Mouse (Mus musculus): ENCODE results near the gene Dpyd. TPM values are rescaled to one million over a fixed set of nuclear protein-coding genes. Genes with fewer than 3 reads are reported as not detected.
A peak's percentile ranks its signal among the peaks of the same experiment; 100 is the strongest.

The Dpyd gene
- polyA plus RNA-seq, 1 experiment from 2014 or later: 3.0 TPM

DNA sequence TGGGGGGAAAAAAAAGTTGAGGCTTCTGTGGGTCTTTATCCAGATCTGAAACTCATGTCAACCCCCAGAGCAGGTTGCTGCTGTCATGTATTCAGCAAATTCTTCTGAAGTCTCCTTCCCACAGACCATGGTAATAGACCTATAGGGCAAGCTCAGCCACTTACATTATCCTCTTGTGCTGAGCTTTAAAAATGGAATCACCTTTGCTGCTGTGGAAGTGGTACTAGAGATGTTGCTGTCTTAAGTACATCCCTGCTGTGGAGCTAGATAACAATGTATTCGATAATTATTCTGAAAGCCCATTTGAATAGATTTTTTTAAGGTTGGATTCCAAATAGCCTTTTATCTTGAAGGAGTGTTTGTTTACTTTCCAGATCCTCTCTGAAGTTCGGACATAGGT, 902.1 kb downstream of the Dpyd start:
- Histone ChIP-seq H3K4me3 (ENCODE audit: low read depth, low read length) (no peak overlapping the region), H3K4me2 (ENCODE audit: low read length) (no peak overlapping the region), H3K4me1 (ENCODE audit: control insufficient read depth, insufficient read depth, low read length) (peaks cover 4% of the 10 kb centered on the region), H3K9ac (ENCODE audit: low read length) (no peak overlapping the region), H3K9me3 (replicated peaks; ENCODE audit: control insufficient read depth, low read length) (no peaks in the 10 kb centered on the region), H3K36me3 (ENCODE audit: control insufficient read depth, insufficient read depth, low read length) (no peaks in the 10 kb centered on the region), H3K27ac (ENCODE audit: low read depth, low read length) (no peak overlapping the region), H3K27me3 (replicated peaks; ENCODE audit: control insufficient read depth, insufficient read depth, low read length) (no peaks in the 10 kb centered on the region)
- WGBS: 28% methylated on average over 2 of the region's 2 CpGs
- ATAC-seq: peak; percentile 5; the same call in 1 of the 2 replicates
- DNase-seq (ENCODE audit: low spot score): no peak

DNA sequence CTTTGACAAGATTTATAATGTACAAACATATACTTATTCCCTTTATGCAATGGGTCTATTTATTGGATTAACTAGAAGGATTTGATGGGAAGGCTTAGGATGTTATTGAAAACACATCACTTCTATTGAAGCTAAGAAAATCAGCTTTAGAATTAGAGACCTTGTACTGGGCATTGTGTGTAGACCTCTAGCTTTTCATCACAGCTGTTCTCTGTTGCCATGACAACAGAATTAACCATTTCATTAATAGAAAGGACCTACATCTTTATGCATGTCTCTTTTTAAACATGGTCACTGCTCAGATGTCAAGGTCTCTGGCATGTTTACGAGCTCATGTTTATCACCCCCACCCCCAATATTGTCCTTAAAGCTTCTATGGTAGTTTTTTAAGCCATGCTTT, 902.5 kb downstream of the Dpyd start:
- H3K9me3 ChIP-seq (replicated peaks; ENCODE audit: control insufficient read depth, low read length): no peaks in the 10 kb centered on the region
- DNase-seq (ENCODE audit: low spot score): peak; percentile 71
- 15% methylated on average over 1 of the region's 1 CpGs for WGBS
- no peak overlapping the region for H3K4me2 ChIP-seq (ENCODE audit: low read length)
- peaks cover 4% of the 10 kb centered on the region for H3K4me1 ChIP-seq (ENCODE audit: control insufficient read depth, insufficient read depth, low read length)
- no peaks in the 10 kb centered on the region for H3K36me3 ChIP-seq (ENCODE audit: control insufficient read depth, insufficient read depth, low read length)
- no peaks in the 10 kb centered on the region for H3K27me3 ChIP-seq (replicated peaks; ENCODE audit: control insufficient read depth, insufficient read depth, low read length)
- no peak overlapping the region for H3K4me3 ChIP-seq (ENCODE audit: low read depth, low read length)
- H3K9ac ChIP-seq (ENCODE audit: low read length): no peak overlapping the region
- peak; percentile 62; the same call in 1 of the 2 replicates for ATAC-seq
- no peak overlapping the region for H3K27ac ChIP-seq (ENCODE audit: low read depth, low read length)

GRCm38 (mm10) chr3:119467723-119468122, 905.8 kb downstream of the Dpyd start:
- H3K27me3 ChIP-seq (replicated peaks; ENCODE audit: control insufficient read depth, insufficient read depth, low read length): no peaks in the 10 kb centered on the region
- DNase-seq (ENCODE audit: low spot score): peak; percentile 35
- H3K27ac ChIP-seq (ENCODE audit: low read depth, low read length): no peak overlapping the region
- H3K9me3 ChIP-seq (replicated peaks; ENCODE audit: control insufficient read depth, low read length): no peaks in the 10 kb centered on the region
- 80% methylated on average over 2 of the region's 2 CpGs for WGBS
- no peak overlapping the region for H3K9ac ChIP-seq (ENCODE audit: low read length)
- no peaks in the 10 kb centered on the region for H3K36me3 ChIP-seq (ENCODE audit: control insufficient read depth, insufficient read depth, low read length)
- peaks cover 4% of the 10 kb centered on the region for H3K4me1 ChIP-seq (ENCODE audit: control insufficient read depth, insufficient read depth, low read length)
- no peak for ATAC-seq
- no peak overlapping the region for H3K4me3 ChIP-seq (ENCODE audit: low read depth, low read length)
- no peak overlapping the region for H3K4me2 ChIP-seq (ENCODE audit: low read length)

Data from forebrain, embryonic 14.5 days (tissue).